Mouse (Mus musculus) layer of hippocampus, adult 8-10 months (tissue): ENCODE data around the gene Grasp. TPM values are rescaled to one million over a fixed set of nuclear protein-coding genes. Genes with fewer than 3 reads are reported as not detected.

Source experiments
- DNase-seq, 2 experiments: peaks; one replicate each; pipeline ENCODE4 v3.0.0; 2022; ENCODE audit warnings: low spot score in 2 of 2
- total RNA-seq, 4 experiments: library from RNA; stranded (reverse); gene quantifications; 2 replicates each; pipeline ENCODE4 v1.2.4; 2022

Grasp gene
- total RNA-seq, result 10 to 100 TPM; 57.6 to 64.4 (median 61.9) TPM

GRCm38 (mm10) chr15:101224006-101224906, at the start of gene Grasp:
TSS of gene Grasp (plus strand) at chr15:101224188.
- DNase-seq, result peak; percentile 84 to 88

DNA sequence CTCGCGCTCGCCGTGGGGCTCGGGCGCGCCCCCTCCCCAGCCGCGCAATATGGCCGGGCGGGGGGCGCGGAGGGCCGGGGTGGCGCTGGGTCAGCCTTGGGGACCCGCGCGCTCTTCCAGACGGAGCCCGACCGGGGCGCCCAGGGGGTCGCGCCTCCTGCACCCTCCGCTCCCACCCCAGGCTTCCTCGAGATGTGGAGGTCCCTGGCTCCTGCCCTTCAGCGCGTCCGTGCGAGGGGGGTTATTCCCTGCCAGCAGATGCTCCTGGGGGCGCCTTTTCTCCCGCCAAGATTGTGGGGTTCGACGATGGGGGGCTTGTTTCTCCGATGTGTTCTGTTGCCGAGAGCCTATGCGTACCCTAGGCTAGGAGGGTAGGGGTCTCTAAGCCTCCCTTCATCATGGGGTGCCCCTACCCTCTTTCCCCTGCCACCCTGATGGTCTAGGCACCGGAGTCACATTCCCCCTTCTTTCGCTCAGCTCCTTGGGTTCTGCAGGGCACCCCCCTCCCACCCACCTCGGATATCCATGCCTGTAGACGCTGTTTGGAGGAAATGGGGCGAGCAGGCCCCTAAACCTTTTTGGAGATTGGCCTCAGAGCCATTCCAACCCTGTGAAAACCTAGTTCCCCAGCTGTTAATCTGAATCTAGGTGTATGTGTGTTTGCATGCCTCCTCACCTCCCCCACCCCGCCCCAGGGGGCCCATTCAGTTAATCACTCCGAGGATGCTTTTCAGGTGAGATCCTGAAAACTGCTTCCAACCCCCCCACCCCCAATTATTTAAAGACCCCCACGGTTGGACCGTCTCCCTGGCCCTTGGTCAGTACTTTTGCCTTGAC, 49.5 kb upstream of the Grasp start:
- no peak for DNase-seq

DNA sequence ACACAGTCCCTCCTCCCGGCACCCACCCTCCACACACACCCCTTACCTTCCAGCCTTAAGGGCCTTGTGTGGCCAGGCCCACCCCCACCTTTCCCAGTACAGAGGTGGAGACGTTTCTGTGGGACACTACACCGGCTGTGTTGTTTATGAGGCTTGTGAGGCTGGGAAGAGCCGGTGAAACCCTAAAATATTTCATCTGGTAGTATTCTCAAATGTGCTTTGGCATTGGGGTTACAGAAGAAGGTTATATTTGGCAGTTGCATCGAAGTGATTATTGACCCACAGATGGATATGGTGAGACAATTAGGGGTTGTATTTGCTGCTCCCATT, 48.9 kb upstream of the Grasp start:
- DNase-seq, result no peak

GRCm38 (mm10) chr15:101175613-101176283, 48.2 kb upstream of the Grasp start:
- DNase-seq, result no peak

DNA sequence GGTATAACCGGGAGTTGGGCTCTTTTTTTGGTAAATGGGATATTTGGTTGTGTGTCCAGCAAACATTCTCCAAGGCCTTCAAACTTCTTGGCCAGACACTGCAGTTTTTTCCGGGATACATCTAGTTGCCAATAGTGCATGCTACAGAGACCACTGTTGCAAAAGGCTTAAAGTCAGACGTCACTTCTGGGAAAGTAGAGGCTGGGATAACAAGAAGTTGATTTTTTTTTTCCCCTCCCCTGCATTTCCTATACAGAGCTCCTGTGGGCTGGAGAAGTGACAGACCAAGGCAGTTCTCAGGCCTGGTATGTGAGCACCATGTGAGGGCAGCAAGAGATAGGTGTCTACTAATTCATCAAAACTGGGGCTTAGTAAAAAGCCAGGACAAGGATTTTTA, 47.7 kb upstream of the Grasp start:
- no peak for DNase-seq

DNA sequence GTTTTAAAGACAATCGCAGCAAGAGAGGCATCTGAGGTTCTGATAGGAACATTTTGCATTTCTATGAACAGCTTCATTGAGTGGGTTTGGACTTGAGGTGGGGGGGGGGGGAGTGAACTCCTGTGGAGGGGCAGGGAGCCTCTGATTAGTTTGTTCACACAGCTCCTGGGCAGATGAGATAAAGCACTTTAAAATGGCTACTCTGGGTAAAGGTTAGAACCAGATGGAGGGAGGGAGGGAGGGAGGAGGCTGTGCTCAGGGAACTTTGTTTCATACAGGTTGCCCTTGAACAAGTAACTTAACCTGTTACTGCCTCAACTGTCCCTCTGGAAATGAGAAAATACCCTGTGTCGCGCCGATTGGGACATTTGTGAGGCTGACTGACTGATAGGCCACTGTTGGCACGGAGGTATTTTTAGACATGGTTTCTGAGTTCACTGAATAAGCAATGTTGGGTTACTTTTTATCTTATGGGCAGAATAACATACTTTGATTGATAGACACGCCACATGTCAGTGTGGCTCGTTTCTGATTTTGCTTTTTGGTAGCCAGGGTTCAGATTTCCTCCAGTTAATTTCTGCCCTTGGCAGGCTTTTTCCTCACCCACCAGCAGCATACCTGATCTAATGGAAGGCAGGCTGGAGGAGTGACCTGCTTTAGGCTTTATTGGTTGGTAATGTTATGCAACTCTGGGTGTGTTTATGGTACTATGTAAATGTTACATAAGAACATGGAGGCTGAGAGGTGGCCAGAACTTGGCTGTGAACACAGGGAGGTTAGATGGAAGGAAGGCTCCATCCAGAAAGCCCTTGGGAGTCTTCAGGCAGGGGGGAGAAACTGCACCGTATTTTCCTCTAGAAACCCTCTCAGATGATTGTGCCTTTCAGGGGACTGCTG, 46.9 kb upstream of the Grasp start:
- no peak for DNase-seq

GRCm38 (mm10) chr15:101180363-101181105, 43.5 kb upstream of the Grasp start:
- no peak for DNase-seq

- DNase-seq, result no peak
Observed at GRCm38 (mm10) chr15:101181106-101181466, 42.9 kb upstream of the Grasp start.

DNA sequence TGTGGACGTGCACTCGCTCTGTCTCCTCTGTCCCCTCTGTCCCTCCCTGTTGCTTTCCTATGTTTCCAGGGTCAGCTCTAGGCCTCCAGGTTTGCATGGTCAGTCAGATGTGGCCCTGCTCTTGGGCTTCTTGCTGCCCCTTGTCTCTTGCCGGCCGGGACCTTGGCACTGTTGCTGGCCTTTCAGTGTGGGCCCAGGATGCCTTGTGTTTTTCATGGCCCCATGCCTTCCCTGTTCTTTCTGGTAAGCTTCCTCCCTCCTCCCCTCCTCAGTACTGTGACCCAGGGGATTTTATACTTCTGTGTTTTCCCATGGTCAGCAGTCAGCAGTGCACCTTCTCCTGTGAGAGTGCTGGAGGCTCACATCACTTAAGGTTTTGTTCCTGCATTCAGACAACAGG, 42.5 kb upstream of the Grasp start:
- DNase-seq, result no peak

- DNase-seq, result no peak
Observed at GRCm38 (mm10) chr15:101182676-101183075, 41.3 kb upstream of the Grasp start.

- no peak for DNase-seq
Observed at GRCm38 (mm10) chr15:101184300-101184699, 39.7 kb upstream of the Grasp start.

GRCm38 (mm10) chr15:101185549-101185948, 38.4 kb upstream of the Grasp start:
- DNase-seq, result no peak

DNA sequence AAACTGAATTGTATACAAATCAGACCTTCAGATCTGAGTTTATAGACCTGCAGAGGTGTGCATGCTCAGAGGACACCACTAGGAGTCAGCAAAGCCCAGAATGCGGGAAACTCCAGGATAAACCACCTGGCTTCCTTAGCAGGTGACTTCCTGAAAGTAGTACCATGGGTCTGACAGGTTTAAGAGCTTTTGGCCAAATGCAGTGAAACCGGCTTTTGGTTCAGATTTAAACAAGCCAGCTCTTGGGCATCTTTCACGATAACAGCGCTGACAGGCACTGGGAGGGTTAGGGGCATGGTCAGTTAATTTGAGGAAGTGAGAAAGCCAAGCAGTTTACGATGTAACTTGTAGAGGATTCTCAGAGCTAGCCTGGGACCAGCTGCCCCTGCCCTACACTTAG, 36.1 kb upstream of the Grasp start:
- DNase-seq, result no peak

GRCm38 (mm10) chr15:101189981-101190761, 33.8 kb upstream of the Grasp start:
- no peak for DNase-seq

- no peak for DNase-seq
Observed at GRCm38 (mm10) chr15:101190762-101191150, 33.2 kb upstream of the Grasp start.

DNA sequence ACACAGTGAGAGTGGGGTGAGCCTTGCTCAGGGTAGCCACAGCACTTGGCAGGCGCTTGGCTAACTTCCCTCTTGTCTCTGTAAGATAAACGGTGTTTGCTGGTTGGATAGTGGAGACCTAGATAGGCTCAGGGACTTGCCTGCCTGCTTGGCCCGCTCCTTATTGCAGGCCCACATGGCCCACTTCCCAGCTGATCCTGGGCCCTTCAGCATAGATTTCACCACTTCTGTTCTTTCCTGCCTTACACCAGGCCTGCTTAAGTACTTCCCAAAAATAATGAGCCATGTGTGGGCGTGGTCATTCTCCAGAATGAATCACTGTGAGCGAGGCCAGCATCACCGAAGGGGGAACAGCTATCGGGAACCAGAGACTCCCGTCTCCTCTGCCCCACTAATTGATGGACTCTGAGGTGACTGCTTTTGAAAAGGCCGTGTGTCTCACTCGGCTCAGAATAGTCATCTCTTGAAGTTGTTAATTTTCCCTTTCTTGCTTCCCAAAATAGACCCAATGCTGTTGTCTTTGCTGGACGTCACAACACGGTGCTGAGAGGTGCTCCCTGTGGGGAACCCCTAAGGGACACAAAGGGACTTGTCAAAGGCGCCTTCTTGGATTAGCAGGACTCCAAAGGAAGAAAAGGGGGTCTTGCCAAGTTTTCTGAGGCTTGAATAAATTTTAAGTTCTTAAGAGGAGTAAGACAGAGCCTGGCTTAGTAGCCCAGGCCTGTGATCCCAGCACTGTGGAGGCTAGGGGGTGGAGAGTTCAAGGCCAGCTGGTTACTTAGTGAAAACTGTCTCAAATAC, 32.3 kb upstream of the Grasp start:
- DNase-seq, result no peak

DNA sequence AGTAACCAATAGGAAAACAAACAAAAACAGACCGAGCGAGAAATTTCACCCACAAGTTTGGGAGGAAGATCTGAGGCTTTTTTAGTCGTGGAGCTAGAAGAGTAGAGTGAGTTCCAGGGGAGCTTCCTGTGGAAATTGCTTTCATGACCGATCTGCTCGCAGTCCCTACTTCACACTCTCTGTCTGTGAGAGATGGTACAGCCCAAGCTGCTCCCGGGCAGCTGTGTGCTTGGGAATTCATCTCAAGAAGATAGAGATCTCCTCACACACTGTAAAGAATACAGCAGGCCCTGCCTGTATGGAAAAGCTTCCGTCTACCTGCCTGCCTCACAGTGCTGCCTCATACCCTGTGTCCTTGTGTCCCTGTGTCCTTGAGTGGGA, 31.7 kb upstream of the Grasp start:
- no peak for DNase-seq

- DNase-seq, result no peak
Observed at GRCm38 (mm10) chr15:101192651-101193050, 31.3 kb upstream of the Grasp start.

DNA sequence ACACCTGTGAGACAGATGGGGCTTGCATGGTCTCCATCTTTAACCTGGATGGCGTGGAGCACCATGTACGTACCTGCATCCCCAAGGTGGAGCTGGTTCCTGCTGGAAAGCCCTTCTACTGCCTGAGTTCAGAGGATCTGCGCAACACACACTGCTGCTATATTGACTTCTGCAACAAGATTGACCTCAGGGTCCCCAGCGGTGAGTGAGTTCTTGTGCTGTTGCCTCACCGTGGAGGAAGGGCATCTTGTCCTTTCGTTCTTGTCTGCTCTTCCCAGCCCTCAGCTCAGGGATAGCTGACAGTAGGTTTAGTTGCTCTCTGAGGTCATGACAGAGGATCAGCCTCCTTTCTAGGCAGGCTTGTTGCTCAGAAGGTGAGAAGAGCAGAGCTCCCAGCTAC, 30.0 kb upstream of the Grasp start:
- DNase-seq, result no peak
